Mouse (Mus musculus): ENCODE measurements around the gene Ano4. TPM values are rescaled to one million over a fixed set of nuclear protein-coding genes. Genes with fewer than 3 reads are reported as not detected.

Ano4 gene
- total RNA-seq, 1 experiment, result 0.80 TPM

DNA sequence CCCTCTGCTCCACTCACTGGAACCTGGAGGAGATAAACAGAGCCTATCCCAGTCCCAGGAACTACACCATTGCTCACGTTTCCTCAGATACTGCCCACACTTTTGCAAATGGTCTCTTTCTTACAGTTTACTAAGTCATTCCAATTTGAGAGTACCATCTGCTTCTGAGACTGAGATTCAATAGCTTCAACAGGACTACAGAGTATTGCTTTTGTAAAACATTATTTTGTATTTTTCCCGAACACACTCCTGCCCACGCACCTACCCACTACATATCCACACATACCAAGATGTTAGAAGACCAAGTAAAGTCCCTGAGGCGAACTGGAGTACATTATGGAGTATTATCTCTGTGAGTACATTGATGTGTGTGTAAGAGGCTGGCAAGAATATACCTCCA is 166.6 kb downstream of the Ano4 start:
- Histone ChIP-seq H3K9ac (ENCODE audit: insufficient read depth, low read depth, low read length, poor library complexity, severe bottlenecking) (no peak overlapping the region), H3K27ac (ENCODE audit: insufficient read depth, low read depth, low read length, poor library complexity, severe bottlenecking) (no peak overlapping the region), H3K4me3 (ENCODE audit: insufficient read depth in 1 of 2, low read depth in 1 of 2, low read length in 2 of 2, poor library complexity in 1 of 2, severe bottlenecking in 1 of 2) (no peak overlapping the region), H3K9me3 (ENCODE audit: control insufficient read depth, insufficient read depth, low read depth, low read length) (no peaks in the 10 kb centered on the region), H3K36me3 (ENCODE audit: control insufficient read depth, insufficient read depth, low read length, poor library complexity, severe bottlenecking) (no peaks in the 10 kb centered on the region), H3K4me1 (ENCODE audit: control insufficient read depth in 2 of 2, insufficient read depth in 2 of 2, low read length in 2 of 2, poor library complexity in 1 of 2) (no peaks in the 10 kb centered on the region)
- no peak for TF ChIP-seq CHD2 (IDR thresholded peaks at IDR 0.05; ENCODE audit: low read depth, low read length)
- TF ChIP-seq HCFC1 (IDR thresholded peaks at IDR 0.05; ENCODE audit: borderline replicate concordance, insufficient read depth, low read length), result no peak
- no peak for TF ChIP-seq ZC3H11A (IDR thresholded peaks at IDR 0.05; ENCODE audit: borderline replicate concordance, low read depth, low read length)
- no peak for TF ChIP-seq MAFK (IDR thresholded peaks at IDR 0.05; ENCODE audit: insufficient read depth, low read depth, low read length)
- TF ChIP-seq ZNF384 (IDR thresholded peaks at IDR 0.05; ENCODE audit: low read depth, low read length), result no peak
- DNase-seq (ENCODE audit: low read depth, low spot score), result no peak
- in situ Hi-C loops (cut with MboI; ENCODE audit: low sequenced_read_pairs in 2 of 2, unreplicated experiment in 2 of 2), result no loop called here

DNA sequence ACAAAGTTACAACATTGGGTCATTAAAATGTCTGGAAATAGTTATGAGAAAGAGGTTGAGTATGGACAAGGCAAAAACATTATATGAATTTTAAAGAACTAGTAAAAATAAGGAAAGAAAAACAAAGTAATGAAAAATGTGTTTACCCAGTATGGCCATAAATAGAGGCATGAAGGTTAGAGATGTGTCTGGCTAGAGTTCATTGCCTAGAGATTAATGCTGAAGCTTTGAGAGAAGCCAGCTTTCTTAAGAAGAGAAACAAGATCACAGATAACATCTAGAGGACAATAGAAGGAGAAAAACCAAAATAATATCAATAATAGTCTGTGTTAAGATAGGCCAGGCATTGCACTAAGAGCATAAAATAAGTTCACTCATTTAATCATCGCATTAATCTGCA is 180.0 kb downstream of the Ano4 start:
- DNase-seq (ENCODE audit: low read depth, low spot score), result no peak
- Histone ChIP-seq H3K9me3 (ENCODE audit: control insufficient read depth, insufficient read depth, low read depth, low read length) (no peaks in the 10 kb centered on the region), H3K36me3 (ENCODE audit: control insufficient read depth, insufficient read depth, low read length, poor library complexity, severe bottlenecking) (no peaks in the 10 kb centered on the region), H3K9ac (ENCODE audit: insufficient read depth, low read depth, low read length, poor library complexity, severe bottlenecking) (no peak overlapping the region), H3K4me3 (ENCODE audit: insufficient read depth in 1 of 2, low read depth in 1 of 2, low read length in 2 of 2, poor library complexity in 1 of 2, severe bottlenecking in 1 of 2) (no peak overlapping the region), H3K4me1 (ENCODE audit: control insufficient read depth in 2 of 2, insufficient read depth in 2 of 2, low read length in 2 of 2, poor library complexity in 1 of 2) (no peaks in the 10 kb centered on the region), H3K27ac (ENCODE audit: insufficient read depth, low read depth, low read length, poor library complexity, severe bottlenecking) (no peak overlapping the region)
- in situ Hi-C loops (cut with MboI; ENCODE audit: low sequenced_read_pairs in 2 of 2, unreplicated experiment in 2 of 2), result no loop called here
- TF ChIP-seq MAFK (IDR thresholded peaks at IDR 0.05; ENCODE audit: insufficient read depth, low read depth, low read length) (no peak), ZC3H11A (IDR thresholded peaks at IDR 0.05; ENCODE audit: borderline replicate concordance, low read depth, low read length) (no peak), HCFC1 (IDR thresholded peaks at IDR 0.05; ENCODE audit: borderline replicate concordance, insufficient read depth, low read length) (no peak), ZNF384 (IDR thresholded peaks at IDR 0.05; ENCODE audit: low read depth, low read length) (no peak), CHD2 (IDR thresholded peaks at IDR 0.05; ENCODE audit: low read depth, low read length) (no peak)

DNA sequence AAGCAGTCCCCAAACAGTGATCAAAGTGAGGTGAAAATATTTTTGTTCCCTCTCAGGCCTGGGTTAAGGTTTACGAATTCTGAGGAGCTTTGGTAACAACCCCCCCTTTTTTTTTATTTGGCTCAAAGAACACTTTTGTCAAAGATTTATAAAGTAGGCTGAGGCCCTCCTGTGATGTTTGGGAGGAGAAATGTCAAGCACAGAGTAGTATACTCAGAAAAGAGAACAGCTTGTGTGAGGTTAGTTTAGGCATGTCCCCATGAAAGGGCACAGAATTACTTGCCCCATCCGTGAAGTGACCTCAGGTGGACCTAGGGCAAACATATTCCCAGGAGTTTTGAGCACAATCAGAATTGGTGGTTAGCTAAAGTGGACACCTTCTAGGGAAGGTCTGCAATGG is 189.1 kb downstream of the Ano4 start:
- Histone ChIP-seq H3K4me1 (ENCODE audit: control insufficient read depth in 2 of 2, insufficient read depth in 2 of 2, low read length in 2 of 2, poor library complexity in 1 of 2) (no peaks in the 10 kb centered on the region), H3K36me3 (ENCODE audit: control insufficient read depth, insufficient read depth, low read length, poor library complexity, severe bottlenecking) (no peaks in the 10 kb centered on the region), H3K4me3 (ENCODE audit: insufficient read depth in 1 of 2, low read depth in 1 of 2, low read length in 2 of 2, poor library complexity in 1 of 2, severe bottlenecking in 1 of 2) (no peak overlapping the region), H3K27ac (ENCODE audit: insufficient read depth, low read depth, low read length, poor library complexity, severe bottlenecking) (no peak overlapping the region), H3K9me3 (ENCODE audit: control insufficient read depth, insufficient read depth, low read depth, low read length) (no peaks in the 10 kb centered on the region), H3K9ac (ENCODE audit: insufficient read depth, low read depth, low read length, poor library complexity, severe bottlenecking) (no peak overlapping the region)
- in situ Hi-C loops (cut with MboI; ENCODE audit: low sequenced_read_pairs in 2 of 2, unreplicated experiment in 2 of 2), result no loop called here
- TF ChIP-seq MAFK (IDR thresholded peaks at IDR 0.05; ENCODE audit: insufficient read depth, low read depth, low read length) (no peak), ZC3H11A (IDR thresholded peaks at IDR 0.05; ENCODE audit: borderline replicate concordance, low read depth, low read length) (no peak), CHD2 (IDR thresholded peaks at IDR 0.05; ENCODE audit: low read depth, low read length) (no peak), HCFC1 (IDR thresholded peaks at IDR 0.05; ENCODE audit: borderline replicate concordance, insufficient read depth, low read length) (no peak), ZNF384 (IDR thresholded peaks at IDR 0.05; ENCODE audit: low read depth, low read length) (no peak)
- no peak for DNase-seq (ENCODE audit: low read depth, low spot score)

DNA sequence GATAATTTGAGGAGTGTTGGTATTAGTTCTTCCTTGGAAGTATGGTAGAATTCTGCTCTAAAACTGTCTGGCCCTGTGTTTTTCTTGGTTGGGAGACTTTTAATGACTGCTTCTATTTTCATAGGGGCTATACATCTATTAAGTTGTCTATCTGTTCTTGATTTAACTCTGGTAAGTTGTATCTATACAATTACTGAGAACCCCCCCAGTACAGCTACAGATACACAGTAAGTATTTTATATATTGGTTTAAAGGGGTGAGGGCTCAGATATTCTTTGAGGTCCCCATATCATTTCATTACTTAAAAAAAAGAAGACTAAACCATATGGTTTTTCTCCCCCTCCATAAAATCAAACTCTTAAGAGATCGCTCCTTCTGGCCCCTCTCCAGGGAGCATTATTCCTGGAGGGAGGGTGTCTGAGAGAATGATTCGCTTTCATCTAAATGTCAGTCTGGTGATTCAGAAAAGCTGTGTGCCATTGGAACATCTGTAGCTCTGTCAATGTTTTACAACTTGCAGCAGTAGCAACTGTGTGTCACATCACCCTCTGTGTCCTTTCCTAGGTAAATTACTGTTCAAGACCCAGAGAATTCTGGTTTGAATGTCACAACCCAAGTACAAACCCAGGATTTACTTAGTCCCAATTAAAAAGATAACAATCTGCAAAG is 189.6 kb downstream of the Ano4 start:
- H3K9me3 ChIP-seq (ENCODE audit: control insufficient read depth, insufficient read depth, low read depth, low read length), result no peaks in the 10 kb centered on the region
- H3K4me3 ChIP-seq (ENCODE audit: insufficient read depth in 1 of 2, low read depth in 1 of 2, low read length in 2 of 2, poor library complexity in 1 of 2, severe bottlenecking in 1 of 2), result no peak overlapping the region
- no peak overlapping the region for H3K9ac ChIP-seq (ENCODE audit: insufficient read depth, low read depth, low read length, poor library complexity, severe bottlenecking)
- H3K4me1 ChIP-seq (ENCODE audit: control insufficient read depth in 2 of 2, insufficient read depth in 2 of 2, low read length in 2 of 2, poor library complexity in 1 of 2), result no peaks in the 10 kb centered on the region
- H3K27ac ChIP-seq (ENCODE audit: insufficient read depth, low read depth, low read length, poor library complexity, severe bottlenecking), result no peak overlapping the region
- TF ChIP-seq CHD2 (IDR thresholded peaks at IDR 0.05; ENCODE audit: low read depth, low read length), result no peak
- no peak for TF ChIP-seq HCFC1 (IDR thresholded peaks at IDR 0.05; ENCODE audit: borderline replicate concordance, insufficient read depth, low read length)
- TF ChIP-seq ZNF384 (IDR thresholded peaks at IDR 0.05; ENCODE audit: low read depth, low read length), result no peak
- TF ChIP-seq MAFK (IDR thresholded peaks at IDR 0.05; ENCODE audit: insufficient read depth, low read depth, low read length), result no peak
- no peak for TF ChIP-seq ZC3H11A (IDR thresholded peaks at IDR 0.05; ENCODE audit: borderline replicate concordance, low read depth, low read length)
- no peaks in the 10 kb centered on the region for H3K36me3 ChIP-seq (ENCODE audit: control insufficient read depth, insufficient read depth, low read length, poor library complexity, severe bottlenecking)
- in situ Hi-C loops (cut with MboI; ENCODE audit: low sequenced_read_pairs in 2 of 2, unreplicated experiment in 2 of 2), result no loop called here
- DNase-seq (ENCODE audit: low read depth, low spot score), result no peak
